Mouse (Mus musculus): ENCODE results near the gene Psmc3.

- no peak for TF ChIP-seq GATA1 (IDR thresholded peaks at IDR 0.05; ENCODE audit: borderline replicate concordance, low read length)
- no peak for TF ChIP-seq FLI1 (IDR thresholded peaks at IDR 0.05; ENCODE audit: low read length)
Measured at GRCm38 (mm10) chr2:91090208-91090607, 36.4 kb downstream of the Psmc3 start.

Measured in megakaryocyte, embryonic 14.5 days (primary cell).